Mouse (Mus musculus) erythroblast, embryonic 14.5 days (primary cell): ENCODE results near the gene Tecpr1. TPM values are rescaled to one million over a fixed set of nuclear protein-coding genes. Genes with fewer than 3 reads are reported as not detected.

Experiments
- H3K27me3 ChIP-seq: 2 replicates; pipeline ENCODE4 v1.6.1; 2012; ENCODE audit warnings: inconsistent platforms; ENCODE audit not compliant: control insufficient read depth
- H3K36me3 ChIP-seq: 2 replicates; pipeline ENCODE4 v1.6.1; 2012; ENCODE audit warnings: mild to moderate bottlenecking, inconsistent platforms; ENCODE audit not compliant: control insufficient read depth
- H3K4me1 ChIP-seq: 2 replicates; pipeline ENCODE4 v1.6.1; 2012; ENCODE audit warnings: inconsistent platforms; ENCODE audit not compliant: control insufficient read depth
- H3K4me3 ChIP-seq: replicated peaks from 2 replicates; pipeline ENCODE3; 2012; ENCODE audit warnings: moderate library complexity, mild to moderate bottlenecking, inconsistent platforms
- H3K9me3 ChIP-seq: 2 replicates; pipeline ENCODE4 v1.6.1; 2012; ENCODE audit warnings: low read length, inconsistent platforms, mixed read lengths; ENCODE audit not compliant: control insufficient read depth
- GATA1 ChIP-seq: IDR thresholded peaks from 2 replicates; pipeline ENCODE4 v1.6.1; 2012; ENCODE audit warnings: low read length, inconsistent platforms, mixed read lengths
- TAL1 ChIP-seq: IDR thresholded peaks from 3 replicates; pipeline ENCODE4 v1.6.1; 2012; ENCODE audit warnings: low read length, inconsistent platforms, mixed read lengths
- polyA plus RNA-seq: library from polyadenylated mRNA; stranded (reverse); fragments of >175 nt; gene quantifications from 2 replicates; pipeline ENCODE4 v1.2.3, GENCODE M21; 2012

Gene Tecpr1
- polyA plus RNA-seq, 1 experiment: 0.09 TPM

DNA sequence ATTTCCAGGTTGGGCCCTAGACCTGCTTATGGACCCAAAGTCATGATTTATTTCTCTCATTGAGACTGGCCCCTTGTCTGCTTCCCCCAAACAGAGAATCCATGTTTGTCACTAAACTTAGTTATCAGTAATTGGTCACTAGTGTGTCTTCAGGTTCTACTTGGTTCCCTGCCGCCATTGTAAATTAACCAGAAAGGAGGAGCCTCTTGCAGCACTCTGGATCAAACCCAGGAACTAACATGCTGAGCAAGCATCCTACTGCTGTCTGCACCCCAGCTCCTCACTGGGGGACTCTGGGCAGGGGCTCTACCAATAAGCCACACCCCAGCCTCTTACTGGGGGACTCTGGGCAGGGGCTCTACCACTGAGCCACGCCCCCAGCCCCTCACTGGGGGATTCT is 22.2 kb upstream of the Tecpr1 start:
- TF ChIP-seq GATA1: no peak
- no peak for TF ChIP-seq TAL1
- Histone ChIP-seq H3K36me3 (no peaks in the 10 kb centered on the region), H3K4me1 (no peaks in the 10 kb centered on the region), H3K27me3 (no peaks in the 10 kb centered on the region), H3K4me3 (no peak overlapping the region), H3K9me3 (peaks cover 8% of the 10 kb centered on the region)

DNA sequence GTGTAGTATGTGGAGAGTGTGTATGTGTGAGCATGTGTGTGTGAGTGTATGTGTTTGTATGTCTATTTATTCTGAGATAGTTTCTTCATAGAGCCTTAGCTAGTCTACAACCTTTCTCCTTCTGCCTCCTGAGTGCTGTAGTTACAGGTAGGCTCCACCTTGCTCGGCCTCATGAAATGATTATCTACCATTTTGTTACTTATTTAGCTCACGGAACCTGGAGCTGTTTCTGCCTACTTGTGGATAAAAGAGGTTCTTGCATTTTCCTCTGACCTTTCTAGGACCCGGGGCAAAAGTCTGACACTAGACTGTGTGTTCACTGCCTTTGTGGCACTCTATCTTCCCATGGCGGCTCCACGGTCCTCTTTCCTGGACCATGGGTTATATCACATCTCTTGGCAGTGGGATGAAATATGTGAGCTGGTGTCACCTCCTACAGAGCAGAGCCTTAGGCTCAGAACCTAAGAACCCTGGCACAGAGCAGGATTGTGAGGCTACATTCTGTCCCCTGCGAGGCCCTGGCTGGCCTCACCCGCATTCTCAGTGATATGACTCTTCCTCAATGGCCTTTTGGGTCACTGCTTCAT is 20.6 kb upstream of the Tecpr1 start, which contains the start of gene Bri3:
Gene Bri3, plus strand, starts transcription at position 537 of the 587 bp plus-strand sequence.
- no peaks in the 10 kb centered on the region for H3K4me1 ChIP-seq
- H3K36me3 ChIP-seq: no peaks in the 10 kb centered on the region
- H3K27me3 ChIP-seq: no peaks in the 10 kb centered on the region
- H3K4me3 ChIP-seq: no peak within 1 kb of the TSS
- TF ChIP-seq GATA1 (no peak), TAL1 (no peak)
- no peaks in the 10 kb centered on the region for H3K9me3 ChIP-seq

DNA sequence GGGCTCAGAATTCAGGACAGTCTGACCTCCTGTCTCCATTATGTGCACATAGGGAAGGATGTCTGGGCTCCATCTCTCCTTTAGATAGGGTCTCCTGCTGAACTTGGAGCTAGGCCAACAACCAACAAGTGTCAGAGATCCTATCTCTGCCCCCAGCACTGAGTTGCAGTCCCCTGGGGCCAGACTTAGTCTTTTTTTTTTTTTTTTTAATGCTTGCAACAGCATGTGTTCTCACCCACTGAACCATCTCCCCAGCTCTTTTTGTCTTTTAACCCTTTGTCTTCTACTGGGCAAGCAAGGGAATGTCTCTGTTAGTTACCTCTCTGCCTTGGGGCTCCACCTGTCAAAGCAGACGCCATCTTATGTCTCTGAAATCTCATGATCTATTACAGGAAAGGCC is 15.6 kb upstream of the Tecpr1 start:
- Histone ChIP-seq H3K36me3 (no peaks in the 10 kb centered on the region), H3K4me1 (no peaks in the 10 kb centered on the region), H3K27me3 (no peaks in the 10 kb centered on the region), H3K4me3 (no peak overlapping the region), H3K9me3 (no peaks in the 10 kb centered on the region)
- TF ChIP-seq GATA1 (no peak), TAL1 (no peak)

DNA sequence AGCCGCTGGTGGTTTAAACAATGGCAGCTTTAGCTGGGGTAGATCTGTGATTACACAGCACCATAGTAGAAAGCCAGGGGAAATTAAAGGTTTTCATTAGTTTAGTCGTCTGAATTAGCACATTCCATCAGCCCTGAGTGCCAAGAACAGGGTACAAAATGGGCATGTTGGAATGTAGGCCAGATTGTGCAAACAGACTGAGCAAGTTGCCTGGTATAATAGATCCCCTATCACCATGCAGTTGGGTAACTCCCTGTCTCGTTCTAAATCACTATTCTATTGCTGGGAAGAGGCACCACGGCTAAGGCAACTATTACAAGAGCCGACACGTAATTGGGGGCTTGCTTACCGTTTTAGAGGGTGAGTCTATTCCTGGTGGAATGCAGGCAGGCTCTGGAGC is 11.3 kb upstream of the Tecpr1 start:
- no peaks in the 10 kb centered on the region for H3K4me1 ChIP-seq
- no peaks in the 10 kb centered on the region for H3K36me3 ChIP-seq
- TF ChIP-seq GATA1 (no peak), TAL1 (no peak)
- H3K27me3 ChIP-seq: no peaks in the 10 kb centered on the region
- H3K9me3 ChIP-seq: peaks cover 2% of the 10 kb centered on the region; the same call in 1 of the 2 replicates
- H3K4me3 ChIP-seq: no peak overlapping the region

- TF ChIP-seq TAL1: no peak
- TF ChIP-seq GATA1: no peak
- Histone ChIP-seq H3K27me3 (no peaks in the 10 kb centered on the region), H3K4me1 (no peaks in the 10 kb centered on the region), H3K9me3 (peaks cover 2% of the 10 kb centered on the region; the same call in 1 of the 2 replicates), H3K36me3 (no peaks in the 10 kb centered on the region), H3K4me3 (no peak overlapping the region)
Observed at GRCm38 (mm10) chr5:144234222-144234621, 10.8 kb upstream of the Tecpr1 start.

DNA sequence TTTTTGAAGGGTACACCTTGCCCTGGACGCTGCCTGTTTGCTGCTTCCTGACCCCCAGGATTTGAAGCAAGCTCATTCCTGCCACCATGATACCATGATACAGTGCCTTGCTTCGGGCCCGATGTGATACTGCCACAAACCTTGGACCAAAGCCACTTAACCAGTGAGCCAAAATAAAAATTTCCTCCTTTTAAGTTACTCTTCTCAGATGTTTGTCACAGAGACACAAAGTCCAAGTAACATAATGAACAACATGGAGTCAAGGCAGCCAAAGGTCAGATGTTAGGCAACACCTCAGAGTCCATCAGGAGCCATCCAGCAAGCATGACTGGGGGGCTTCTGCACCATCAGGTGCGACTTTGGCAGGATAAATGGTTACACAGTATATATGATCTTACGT is 9.1 kb upstream of the Tecpr1 start:
- Histone ChIP-seq H3K27me3 (no peaks in the 10 kb centered on the region), H3K4me3 (no peak overlapping the region), H3K9me3 (peaks cover 2% of the 10 kb centered on the region; the same call in 1 of the 2 replicates), H3K36me3 (no peaks in the 10 kb centered on the region), H3K4me1 (no peaks in the 10 kb centered on the region)
- TF ChIP-seq GATA1 (no peak), TAL1 (no peak)

- peaks cover 2% of the 10 kb centered on the region; the same call in 1 of the 2 replicates for H3K9me3 ChIP-seq
- H3K27me3 ChIP-seq: no peaks in the 10 kb centered on the region
- no peaks in the 10 kb centered on the region for H3K36me3 ChIP-seq
- no peak overlapping the region for H3K4me3 ChIP-seq
- TF ChIP-seq GATA1: no peak
- peaks cover 3% of the 10 kb centered on the region for H3K4me1 ChIP-seq
Observed at GRCm38 (mm10) chr5:144231410-144231809, 8.0 kb upstream of the Tecpr1 start.

- Histone ChIP-seq H3K4me3 (no peak overlapping the region), H3K27me3 (no peaks in the 10 kb centered on the region), H3K9me3 (peaks cover 2% of the 10 kb centered on the region; the same call in 1 of the 2 replicates), H3K4me1 (peaks cover 7% of the 10 kb centered on the region), H3K36me3 (no peaks in the 10 kb centered on the region)
- TF ChIP-seq GATA1 (no peak), TAL1 (no peak)
Observed at GRCm38 (mm10) chr5:144230216-144230615, 6.8 kb upstream of the Tecpr1 start.

DNA sequence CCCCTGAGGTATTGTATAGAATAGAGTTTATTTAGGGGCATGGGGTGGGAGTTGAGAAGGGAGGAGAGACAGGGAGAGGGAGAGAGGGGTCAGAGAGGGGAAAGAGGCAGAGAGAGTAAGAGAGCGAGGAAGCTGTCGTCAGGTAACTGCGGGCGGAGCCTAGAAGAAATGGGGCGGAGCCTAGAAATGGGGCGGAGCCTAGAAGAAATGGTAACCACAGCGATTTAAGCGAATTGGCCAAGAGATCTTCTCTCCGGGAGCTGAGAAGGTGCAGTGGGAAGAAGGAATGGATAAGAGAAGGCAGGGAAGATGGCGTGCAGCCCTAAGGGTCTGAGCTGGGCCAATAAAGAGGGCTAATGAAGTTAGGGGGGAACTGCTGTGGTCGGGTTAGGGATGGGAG is 2.8 kb upstream of the Tecpr1 start:
- H3K9me3 ChIP-seq: peaks cover 2% of the 10 kb centered on the region; the same call in 1 of the 2 replicates
- no peaks in the 10 kb centered on the region for H3K27me3 ChIP-seq
- no peak for TF ChIP-seq TAL1
- no peak for TF ChIP-seq GATA1
- no peak overlapping the region for H3K4me3 ChIP-seq
- no peaks in the 10 kb centered on the region for H3K36me3 ChIP-seq
- peaks cover 32% of the 10 kb centered on the region for H3K4me1 ChIP-seq
